Mouse (Mus musculus) thymus, adult 18-20 months (tissue): Measurements from ENCODE around the gene Spg7.
"Not testable (repeated sequence)": the region's sequence is repeated elsewhere in the genome, so short reads cannot be mapped to it uniquely, and the experiment has no call there.

ENCODE experiments used
- DNase-seq, 2 experiments: peaks; one replicate each; pipeline ENCODE4 v3.0.0; 2022; ENCODE audit warnings: mixed read lengths in 2 of 2

Gene Spg7

GRCm38 (mm10) chr8:123101244-123101643 is 38.5 kb downstream of the Spg7 start:
- DNase-seq: no peak

GRCm38 (mm10) chr8:123101735-123102685 is 39.3 kb downstream of the Spg7 start, which contains the start of gene Rpl13:
Gene Rpl13, plus strand, starts transcription at chr8:123102350.
- DNase-seq: peak; percentile 92

- not testable (repeated sequence) for DNase-seq
These were observed 40.1 kb downstream of the Spg7 start for GRCm38 (mm10) chr8:123102855-123103254.

- DNase-seq: no peak
These were observed 40.5 kb downstream of the Spg7 start for GRCm38 (mm10) chr8:123103285-123103684.

- no peak for DNase-seq
These were observed 41.5 kb downstream of the Spg7 start for GRCm38 (mm10) chr8:123104046-123104767.

- DNase-seq: no peak
These were observed 43.0 kb downstream of the Spg7 start for GRCm38 (mm10) chr8:123105553-123106326.

GRCm38 (mm10) chr8:123106531-123106930 is 43.8 kb downstream of the Spg7 start:
- no peak for DNase-seq

- no peak for DNase-seq
These were observed 45.3 kb downstream of the Spg7 start for GRCm38 (mm10) chr8:123108010-123108409.

- no peak for DNase-seq
These were observed 46.2 kb downstream of the Spg7 start for GRCm38 (mm10) chr8:123108953-123109352.

GRCm38 (mm10) chr8:123110649-123111048 is 47.9 kb downstream of the Spg7 start:
- DNase-seq: peak in 1 of 2 experiments; percentile 30

GRCm38 (mm10) chr8:123112892-123113291 is 50.1 kb downstream of the Spg7 start:
- DNase-seq: no peak

GRCm38 (mm10) chr8:123113908-123114469 is 51.2 kb downstream of the Spg7 start:
- DNase-seq: no peak

GRCm38 (mm10) chr8:123114644-123115043 is 51.9 kb downstream of the Spg7 start:
- no peak for DNase-seq

GRCm38 (mm10) chr8:123117127-123117731 is 54.5 kb downstream of the Spg7 start, which contains the start of gene Cpne7:
Gene Cpne7, plus strand, starts transcription at chr8:123117374.
- DNase-seq: no peak

GRCm38 (mm10) chr8:123117744-123118143 is 55.0 kb downstream of the Spg7 start:
- no peak for DNase-seq

- no peak for DNase-seq
These were observed 59.3 kb downstream of the Spg7 start for GRCm38 (mm10) chr8:123122059-123122458.

- DNase-seq: no peak
These were observed 59.9 kb downstream of the Spg7 start for GRCm38 (mm10) chr8:123122670-123123069.

GRCm38 (mm10) chr8:123126193-123126816 is 63.6 kb downstream of the Spg7 start:
- DNase-seq: no peak

- DNase-seq: no peak
These were observed 68.3 kb downstream of the Spg7 start for GRCm38 (mm10) chr8:123131041-123131440.

GRCm38 (mm10) chr8:123132953-123133352 is 70.2 kb downstream of the Spg7 start:
- no peak for DNase-seq

GRCm38 (mm10) chr8:123134149-123134713 is 71.5 kb downstream of the Spg7 start:
- DNase-seq: no peak
